Mouse (Mus musculus) CH12F3 (cell line): ENCODE measurements around the gene Reg2.
"Not testable (repeated sequence)": the region's sequence is repeated elsewhere in the genome, so short reads cannot be mapped to it uniquely, and the experiment has no call there.

Source experiments
- in situ Hi-C: fragments of 300-500 bp; cut with MboI; formaldehyde crosslinking; loops from 2 replicates; pipeline ENCODE4 v1.14.3; 2020; ENCODE audit warnings: low sequenced_read_pairs

Gene Reg2

GRCm38 (mm10) chr6:78395323-78395722 is at the start of gene Reg2:
TSS of gene Reg2 (plus strand) at chr6:78395623.
- in situ Hi-C loops: not testable (repeated sequence)

- in situ Hi-C loops: no loop called here
These were observed 33.4 kb upstream of the Reg2 start for GRCm38 (mm10) chr6:78361971-78362563.

GRCm38 (mm10) chr6:78370357-78370756 is 25.1 kb upstream of the Reg2 start, which contains the start of gene Reg3b:
TSS of gene Reg3b (plus strand) at chr6:78370657.
- in situ Hi-C loops: no loop called here

GRCm38 (mm10) chr6:78378765-78379164 is 16.7 kb upstream of the Reg2 start, which contains the start of gene Reg3d:
TSS of gene Reg3d (minus strand) at chr6:78378865.
- in situ Hi-C loops: no loop called here

GRCm38 (mm10) chr6:78380409-78380808 is 15.0 kb upstream of the Reg2 start, which contains the start of gene Reg3a:
TSS of gene Reg3a (plus strand) at chr6:78380709.
- in situ Hi-C loops: no loop called here

GRCm38 (mm10) chr6:78385609-78386008 is 9.8 kb upstream of the Reg2 start:
- in situ Hi-C loops: no loop called here

GRCm38 (mm10) chr6:78422411-78422810 is 27.0 kb downstream of the Reg2 start, which contains the start of gene Reg1:
TSS of gene Reg1 (plus strand) at chr6:78422711.
- in situ Hi-C loops: not testable (repeated sequence)

- in situ Hi-C loops: no loop called here
These were observed 30.1 kb downstream of the Reg2 start for GRCm38 (mm10) chr6:78425497-78425896.

- in situ Hi-C loops: no loop called here
These were observed 51.8 kb downstream of the Reg2 start for GRCm38 (mm10) chr6:78447202-78447601.

GRCm38 (mm10) chr6:78448409-78448808 is 53.0 kb downstream of the Reg2 start:
- in situ Hi-C loops: no loop called here

GRCm38 (mm10) chr6:78452804-78453203 is 57.4 kb downstream of the Reg2 start:
- in situ Hi-C loops: no loop called here
